Mouse (Mus musculus) liver, postnatal 0 days (tissue): ENCODE measurements around the gene Gm5617.

Experiments
- CTCF ChIP-seq: sonication (generic); IDR thresholded peaks from 2 replicates; pipeline ENCODE4 v1.5.1; 2016; ENCODE audit warnings: antibody characterized with exemption, low read depth
- EP300 ChIP-seq: IDR thresholded peaks from 2 replicates; pipeline ENCODE4 v1.6.1; 2016; ENCODE audit warnings: antibody characterized with exemption, low read depth, mild to moderate bottlenecking

- no peak for TF ChIP-seq CTCF
- no peak for TF ChIP-seq EP300
Observed at GRCm38 (mm10) chr9:48450066-48450465, 45.2 kb upstream of the Gm5617 start.
